Mouse (Mus musculus) thymus, adult 18-20 months (tissue): ENCODE data around the gene Lamb2.

ENCODE experiments used
- DNase-seq, 2 experiments: peaks; one replicate each; pipeline ENCODE4 v3.0.0; 2022; ENCODE audit warnings: mixed read lengths in 2 of 2

Lamb2 gene

GRCm38 (mm10) chr9:108461675-108462074 lies 17.9 kb upstream of the Lamb2 start:
- no peak for DNase-seq

- DNase-seq: no peak
These were observed 17.3 kb upstream of the Lamb2 start for GRCm38 (mm10) chr9:108462192-108462591.

GRCm38 (mm10) chr9:108463713-108464112 lies 15.8 kb upstream of the Lamb2 start:
- DNase-seq: no peak

GRCm38 (mm10) chr9:108466219-108466618 lies 13.3 kb upstream of the Lamb2 start:
- DNase-seq: no peak

GRCm38 (mm10) chr9:108469430-108469829 lies 10.1 kb upstream of the Lamb2 start:
- DNase-seq: no peak

GRCm38 (mm10) chr9:108469845-108470244 lies 9.7 kb upstream of the Lamb2 start:
- no peak for DNase-seq

GRCm38 (mm10) chr9:108474528-108474927 lies 5.0 kb upstream of the Lamb2 start:
- no peak for DNase-seq

GRCm38 (mm10) chr9:108478638-108479156 lies 839 bp upstream of the Lamb2 start:
- DNase-seq: no peak

- DNase-seq: no peak
These were observed 295 bp upstream of the Lamb2 start for GRCm38 (mm10) chr9:108479241-108479640.

GRCm38 (mm10) chr9:108480813-108481519 lies 1.4 kb downstream of the Lamb2 start:
- DNase-seq: no peak

GRCm38 (mm10) chr9:108481520-108482210 lies 2.1 kb downstream of the Lamb2 start:
- no peak for DNase-seq

GRCm38 (mm10) chr9:108483051-108483790 lies 3.7 kb downstream of the Lamb2 start:
- DNase-seq: no peak

GRCm38 (mm10) chr9:108484021-108484420 lies 4.5 kb downstream of the Lamb2 start:
- DNase-seq: no peak

GRCm38 (mm10) chr9:108485301-108485875 lies 5.9 kb downstream of the Lamb2 start:
- no peak for DNase-seq

GRCm38 (mm10) chr9:108486973-108487530 lies 7.5 kb downstream of the Lamb2 start:
- no peak for DNase-seq

GRCm38 (mm10) chr9:108488403-108488802 lies 8.9 kb downstream of the Lamb2 start:
- no peak for DNase-seq

GRCm38 (mm10) chr9:108489215-108489614 lies 9.7 kb downstream of the Lamb2 start:
- DNase-seq: no peak

- peak in 1 of 2 experiments; percentile 48 for DNase-seq
These were observed 10.4 kb downstream of the Lamb2 start for GRCm38 (mm10) chr9:108489702-108490558.

- DNase-seq: peak; percentile 93 to 94
These were observed 11.2 kb downstream of the Lamb2 start, which contains the start of gene Usp19 for GRCm38 (mm10) chr9:108490559-108491285. Usp19 (plus strand) TSS chr9:108490602.

- DNase-seq: no peak
These were observed 11.7 kb downstream of the Lamb2 start for GRCm38 (mm10) chr9:108491286-108491580.
